Mouse (Mus musculus) MEL (cell line): Measurements from ENCODE around the gene Lrrc49. TPM values are rescaled to one million over a fixed set of nuclear protein-coding genes. Genes with fewer than 3 reads are reported as not detected.
A peak's percentile ranks its signal among the peaks of the same experiment; 100 is the strongest.

Source experiments
- DNase-seq: peaks from one replicate; pipeline ENCODE4 v3.0.0; 2011; ENCODE audit warnings: low read depth, low spot score
- H3K27ac ChIP-seq: 2 replicates; pipeline ENCODE4 v1.5.1; 2012; ENCODE audit warnings: low read depth, mild to moderate bottlenecking, control low read depth, low read length, moderate library complexity; ENCODE audit not compliant: control insufficient read depth
- H3K27me3 ChIP-seq, 2 experiments: fragments of 150-350 bp in 1 of 2; sonication (generic) in 1 of 2; 2 replicates each; pipeline ENCODE4 v1.6.1; 2012; ENCODE audit warnings: low read length in 2 of 2, mild to moderate bottlenecking in 2 of 2, improper control_type of control experiment in 1 of 2, moderate library complexity in 1 of 2; ENCODE audit not compliant: insufficient read depth in 2 of 2, control insufficient read depth in 1 of 2
- H3K36me3 ChIP-seq, 2 experiments: 2 replicates each; pipeline ENCODE4 v1.6.1; 2012 to 2014; ENCODE audit warnings: low read length in 2 of 2, improper control_type of control experiment in 1 of 2, inconsistent platforms in 1 of 2, mild to moderate bottlenecking in 1 of 2; ENCODE audit not compliant: insufficient read depth in 2 of 2, control insufficient read depth in 1 of 2
- H3K4me1 ChIP-seq, 2 experiments: fragments of 150-350 bp in 1 of 2; sonication (generic) in 1 of 2; 2 replicates each; pipeline ENCODE4 v1.6.1; 2012; ENCODE audit warnings: low read length in 2 of 2, improper control_type of control experiment in 1 of 2, mild to moderate bottlenecking in 1 of 2; ENCODE audit not compliant: insufficient read depth in 2 of 2, control insufficient read depth in 1 of 2
- H3K4me3 ChIP-seq, 2 experiments: fragments of 150-350 bp in 1 of 2; sonication (generic) in 1 of 2; 2 replicates each; pipeline ENCODE4 v1.5.1; 2012; ENCODE audit warnings: low read depth in 2 of 2, low read length in 2 of 2, mild to moderate bottlenecking in 2 of 2, moderate library complexity in 2 of 2, control low read depth in 1 of 2, improper control_type of control experiment in 1 of 2; ENCODE audit not compliant: control insufficient read depth in 1 of 2, insufficient read depth in 1 of 2
- H3K79me2 ChIP-seq: 2 replicates; pipeline ENCODE4 v1.6.1; 2012; ENCODE audit warnings: mild to moderate bottlenecking, low read length, moderate library complexity; ENCODE audit not compliant: control insufficient read depth, poor library complexity, insufficient read depth
- H3K9ac ChIP-seq: 2 replicates; pipeline ENCODE4 v1.6.1; 2012; ENCODE audit warnings: low read depth, mild to moderate bottlenecking, control low read depth, low read length, moderate library complexity; ENCODE audit not compliant: control insufficient read depth, poor library complexity, severe bottlenecking
- H3K9me3 ChIP-seq: fragments of 150-350 bp; sonication (generic); replicated peaks from 2 replicates; pipeline ENCODE4 v1.6.1; 2012; ENCODE audit warnings: mild to moderate bottlenecking, low read length, improper control_type of control experiment, moderate library complexity; ENCODE audit not compliant: insufficient read depth
- BHLHE40 ChIP-seq: IDR thresholded peaks from 2 replicates; pipeline ENCODE4 v1.6.1; 2012; ENCODE audit warnings: low read depth, mild to moderate bottlenecking, inconsistent platforms, low read length, improper control_type of control experiment, borderline replicate concordance
- CHD1 ChIP-seq: IDR thresholded peaks from 2 replicates; pipeline ENCODE4 v1.6.1; 2012; ENCODE audit warnings: low read depth, mild to moderate bottlenecking, inconsistent platforms, low read length, improper control_type of control experiment
- E2F4 ChIP-seq: IDR thresholded peaks from 2 replicates; pipeline ENCODE4 v1.6.1; 2011; ENCODE audit warnings: low read depth, low read length, improper control_type of control experiment, borderline replicate concordance
- ELF1 ChIP-seq: IDR thresholded peaks from 2 replicates; pipeline ENCODE4 v1.6.1; 2014; ENCODE audit warnings: low read depth, mild to moderate bottlenecking, inconsistent platforms, low read length, improper control_type of control experiment, moderate library complexity
- EP300 ChIP-seq, 2 experiments: IDR thresholded peaks; 2 replicates each; pipeline ENCODE4 v1.6.1; 2011; ENCODE audit warnings: improper control_type of control experiment in 2 of 2, low read length in 2 of 2, low read depth in 1 of 2, mild to moderate bottlenecking in 1 of 2
- ETS1 ChIP-seq: IDR thresholded peaks from 2 replicates; pipeline ENCODE4 v1.6.1; 2012; ENCODE audit warnings: low read depth, mild to moderate bottlenecking, inconsistent platforms, low read length, improper control_type of control experiment, moderate library complexity
- GABPA ChIP-seq: IDR thresholded peaks from 2 replicates; pipeline ENCODE4 v1.6.1; 2012; ENCODE audit warnings: low read depth, mild to moderate bottlenecking, inconsistent platforms, low read length, improper control_type of control experiment, moderate library complexity
- GATA1 ChIP-seq: IDR thresholded peaks from 2 replicates; pipeline ENCODE4 v1.6.1; 2011; ENCODE audit warnings: low read depth, low read length, improper control_type of control experiment
- HCFC1 ChIP-seq: IDR thresholded peaks from 2 replicates; pipeline ENCODE4 v1.6.1; 2012; ENCODE audit warnings: low read depth, mild to moderate bottlenecking, inconsistent platforms, low read length, improper control_type of control experiment, moderate library complexity
- KAT2A ChIP-seq: conservative IDR thresholded peaks from 2 replicates; pipeline ENCODE4 v1.6.1; 2012; ENCODE audit warnings: low read depth, low read length, improper control_type of control experiment, inconsistent platforms
- MAFK ChIP-seq: IDR thresholded peaks from 2 replicates; pipeline ENCODE4 v1.6.1; 2011; ENCODE audit warnings: low read depth, mild to moderate bottlenecking, low read length, improper control_type of control experiment, borderline replicate concordance
- MAZ ChIP-seq: IDR thresholded peaks from 2 replicates; pipeline ENCODE4 v1.6.1; 2012; ENCODE audit warnings: low read depth, mild to moderate bottlenecking, inconsistent platforms, low read length, improper control_type of control experiment
- MXI1 ChIP-seq: IDR thresholded peaks from 2 replicates; pipeline ENCODE4 v1.6.1; 2011; ENCODE audit warnings: mild to moderate bottlenecking, low read depth, low read length, improper control_type of control experiment
- MYB ChIP-seq: IDR thresholded peaks from 2 replicates; pipeline ENCODE4 v1.6.1; 2011; ENCODE audit warnings: mild to moderate bottlenecking, low read depth, low read length, improper control_type of control experiment
- MYC ChIP-seq: IDR thresholded peaks from 2 replicates; pipeline ENCODE4 v1.6.1; 2011; ENCODE audit warnings: low read depth, mild to moderate bottlenecking, low read length, improper control_type of control experiment, moderate library complexity
- NELFE ChIP-seq: IDR thresholded peaks from 2 replicates; pipeline ENCODE4 v1.6.1; 2011; ENCODE audit warnings: low read depth, low read length, improper control_type of control experiment
- NRF1 ChIP-seq: IDR thresholded peaks from 2 replicates; pipeline ENCODE4 v1.6.1; 2014; ENCODE audit warnings: low read depth, mild to moderate bottlenecking, inconsistent platforms, low read length, improper control_type of control experiment, moderate library complexity; ENCODE audit not compliant: poor library complexity, insufficient read depth, severe bottlenecking
- POLR2A ChIP-seq, 2 experiments: IDR thresholded peaks; 2 replicates each; pipeline ENCODE4 v1.6.1; 2011 to 2012; ENCODE audit warnings: low read length in 2 of 2, mild to moderate bottlenecking in 2 of 2, control low read depth in 1 of 2, improper control_type of control experiment in 1 of 2, low read depth in 1 of 2, moderate library complexity in 1 of 2; ENCODE audit not compliant: control insufficient read depth in 1 of 2, insufficient read depth in 1 of 2, poor library complexity in 1 of 2
- POLR2AphosphoS2 ChIP-seq: IDR thresholded peaks from 2 replicates; pipeline ENCODE4 v1.6.1; 2011; ENCODE audit warnings: low read length, improper control_type of control experiment
- POLR2AphosphoS5 ChIP-seq: IDR thresholded peaks from 2 replicates; pipeline ENCODE4 v1.6.1; 2012; ENCODE audit warnings: low read depth, borderline replicate concordance, mild to moderate bottlenecking, inconsistent platforms, low read length, moderate library complexity, mixed read lengths
- RAD21 ChIP-seq: IDR thresholded peaks from 2 replicates; pipeline ENCODE4 v1.6.1; 2011; ENCODE audit warnings: mild to moderate bottlenecking, low read depth, low read length, improper control_type of control experiment
- RCOR1 ChIP-seq: IDR thresholded peaks from 2 replicates; pipeline ENCODE4 v1.6.1; 2012; ENCODE audit warnings: low read depth, mild to moderate bottlenecking, inconsistent platforms, low read length, improper control_type of control experiment
- SIN3A ChIP-seq: IDR thresholded peaks from 2 replicates; pipeline ENCODE4 v1.6.1; 2012; ENCODE audit warnings: low read length, improper control_type of control experiment, inconsistent platforms
- TAL1 ChIP-seq: IDR thresholded peaks from 2 replicates; pipeline ENCODE4 v1.6.1; 2012; ENCODE audit warnings: mild to moderate bottlenecking, inconsistent platforms, low read length, moderate library complexity, mixed read lengths
- TCF12 ChIP-seq: IDR thresholded peaks from 2 replicates; pipeline ENCODE4 v1.6.1; 2014; ENCODE audit warnings: low read depth, mild to moderate bottlenecking, inconsistent platforms, low read length, improper control_type of control experiment, moderate library complexity
- UBTF ChIP-seq: IDR thresholded peaks from 2 replicates; pipeline ENCODE4 v1.6.1; 2012; ENCODE audit warnings: low read depth, mild to moderate bottlenecking, inconsistent platforms, low read length, improper control_type of control experiment, moderate library complexity, borderline replicate concordance; ENCODE audit not compliant: insufficient read depth
- USF1 ChIP-seq: IDR thresholded peaks from 2 replicates; pipeline ENCODE4 v1.6.1; 2014; ENCODE audit warnings: low read depth, mild to moderate bottlenecking, inconsistent platforms, low read length, improper control_type of control experiment, moderate library complexity
- ZC3H11A ChIP-seq: IDR thresholded peaks from 2 replicates; pipeline ENCODE4 v1.6.1; 2012; ENCODE audit warnings: low read depth, mild to moderate bottlenecking, inconsistent platforms, low read length, improper control_type of control experiment
- ZKSCAN1 ChIP-seq: IDR thresholded peaks from 2 replicates; pipeline ENCODE4 v1.6.1; 2012; ENCODE audit warnings: low read depth, mild to moderate bottlenecking, inconsistent platforms, low read length, improper control_type of control experiment, moderate library complexity
- ZMIZ1 ChIP-seq: IDR thresholded peaks from 2 replicates; pipeline ENCODE4 v1.6.1; 2012; ENCODE audit warnings: low read depth, mild to moderate bottlenecking, inconsistent platforms, low read length, improper control_type of control experiment, moderate library complexity
- ZNF384 ChIP-seq: IDR thresholded peaks from 2 replicates; pipeline ENCODE4 v1.6.1; 2012; ENCODE audit warnings: low read depth, mild to moderate bottlenecking, inconsistent platforms, low read length, improper control_type of control experiment
- polyA plus RNA-seq, 2 experiments: library from polyadenylated mRNA; stranded (reverse) in 1 of 2; unstranded in 1 of 2; fragments of >175 nt in 1 of 2; fragments of >200 nt in 1 of 2; gene quantifications; 2 replicates each; pipeline versions ENCODE4 v1.2.1 to v1.2.4; 2012; ENCODE audit warnings: low replicate concordance in 2 of 2, low read depth in 1 of 2; ENCODE audit not compliant: insufficient read length in 2 of 2, insufficient read depth in 1 of 2, missing spikeins in 1 of 2
- total RNA-seq: library from RNA; depleted of rRNA; stranded (reverse); fragments of 300-350 nt; gene quantifications from 2 replicates; pipeline ENCODE4 v1.2.3, GENCODE M21; 2012

The Lrrc49 gene
- total and polyA plus RNA-seq, 3 experiments, result 2.7 to 5.5 TPM; not detected in 1

- no peaks in the 10 kb centered on the region for H3K27me3 ChIP-seq
- no peaks in the 10 kb centered on the region for H3K9me3 ChIP-seq
- H3K4me1 ChIP-seq, result peaks cover 16 to 19% of the 10 kb centered on the region in 2 experiments
- no peak for DNase-seq
- no peaks in the 10 kb centered on the region for H3K79me2 ChIP-seq
- H3K9ac ChIP-seq, result no peak overlapping the region
- H3K4me3 ChIP-seq, result no peak overlapping the region
- TF ChIP-seq MYC, result no peak
- no peak overlapping the region for H3K27ac ChIP-seq
- H3K36me3 ChIP-seq, result peaks cover 0 to 22% of the 10 kb centered on the region in 2 experiments; a peak in 2 of 4 replicates
Measured at GRCm38 (mm10) chr9:60604971-60605370, 83.0 kb downstream of the Lrrc49 start.

GRCm38 (mm10) chr9:60601936-60602335, 86.0 kb downstream of the Lrrc49 start:
- Histone ChIP-seq H3K79me2 (no peaks in the 10 kb centered on the region), H3K36me3 (peaks cover 0 to 25% of the 10 kb centered on the region in 2 experiments; a peak in 2 of 4 replicates), H3K27ac (peak overlapping the region; percentile 68), H3K9ac (peak overlapping the region; percentile 42; the same call in 1 of the 2 replicates), H3K27me3 (no peaks in the 10 kb centered on the region), H3K9me3 (no peaks in the 10 kb centered on the region), H3K4me3 (peak overlapping the region; percentile 32 to 53), H3K4me1 (peaks cover 19 to 24% of the 10 kb centered on the region in 2 experiments)
- peak; percentile 85 for DNase-seq
- TF ChIP-seq SIN3A (peak; percentile 78), EP300 (IDR thresholded peaks at IDR 0.05; ENCODE audit: low read depth in 1 of 2, low read length in 2 of 2) (peak; percentile 48 to 82; a peak in 3 of 4 replicates), GATA1 (0 out of 2 replicates have a peak, but pooled peaks have one; percentile 45), RCOR1 (0 out of 2 replicates have a peak, but pooled peaks have one; percentile 47), KAT2A (no peak), ETS1 (peak; percentile 88), UBTF (no peak), RAD21 (no peak), MAZ (no peak), HCFC1 (0 out of 2 replicates have a peak, but pooled peaks have one; percentile 21), E2F4 (no peak), MAFK (0 out of 2 replicates have a peak, but pooled peaks have one; percentile 33), MYB (no peak), POLR2A (IDR thresholded peaks at IDR 0.05; ENCODE audit: control insufficient read depth in 1 of 2, insufficient read depth in 1 of 2, low read depth in 1 of 2, low read length in 2 of 2, poor library complexity in 1 of 2) (no peak), BHLHE40 (0 out of 2 replicates have a peak, but pooled peaks have one; percentile 32), ZMIZ1 (no peak), MXI1 (peak; percentile 66), NRF1 (no peak), USF1 (no peak), POLR2AphosphoS5 (no peak), POLR2AphosphoS2 (no peak), GABPA (no peak), CHD1 (0 out of 2 replicates have a peak, but pooled peaks have one; percentile 59), ELF1 (no peak), TCF12 (peak; percentile 52; the same call in 1 of the 2 replicates), TAL1 (no peak), ZC3H11A (0 out of 2 replicates have a peak, but pooled peaks have one; percentile 12), ZKSCAN1 (no peak), NELFE (no peak), ZNF384 (no peak)
